Mouse (Mus musculus) ES-Bruce4 (cell line): ENCODE results near the gene S100a1. TPM values are rescaled to one million over a fixed set of nuclear protein-coding genes. Genes with fewer than 3 reads are reported as not detected.

Experiments used
- H3K27ac ChIP-seq: 2 replicates; pipeline ENCODE4 v1.5.1; 2012; ENCODE audit warnings: low read length, inconsistent platforms; ENCODE audit not compliant: insufficient read depth
- H3K27me3 ChIP-seq: 2 replicates; pipeline ENCODE4 v1.6.1; 2012; ENCODE audit warnings: mild to moderate bottlenecking, low read length, inconsistent platforms; ENCODE audit not compliant: control insufficient read depth, poor library complexity, insufficient read depth, severe bottlenecking
- H3K36me3 ChIP-seq: 2 replicates; pipeline ENCODE4 v1.6.1; 2012; ENCODE audit warnings: inconsistent platforms, mild to moderate bottlenecking, low read length, moderate library complexity; ENCODE audit not compliant: control insufficient read depth, poor library complexity, insufficient read depth, severe bottlenecking
- H3K4me1 ChIP-seq: one replicate; pipeline ENCODE4 v1.8.1; 2011; ENCODE audit warnings: low read length; ENCODE audit not compliant: control insufficient read depth, insufficient read depth
- H3K4me3 ChIP-seq: 2 replicates; pipeline ENCODE4 v1.5.1; 2011; ENCODE audit warnings: low read depth, mild to moderate bottlenecking, low read length
- H3K9ac ChIP-seq: 2 replicates; pipeline ENCODE4 v1.6.1; 2012; ENCODE audit warnings: low read depth, mild to moderate bottlenecking, inconsistent platforms; ENCODE audit not compliant: poor library complexity, severe bottlenecking
- H3K9me3 ChIP-seq: replicated peaks from 2 replicates; pipeline ENCODE4 v1.6.1; 2012; ENCODE audit warnings: mild to moderate bottlenecking, low read length, inconsistent platforms; ENCODE audit not compliant: control insufficient read depth, poor library complexity, insufficient read depth, severe bottlenecking
- CTCF ChIP-seq: IDR thresholded peaks from one replicate; pipeline ENCODE4 v1.8.1; 2011; ENCODE audit warnings: low read depth, low read length
- EP300 ChIP-seq: IDR thresholded peaks from 2 replicates; pipeline ENCODE4 v1.6.1; 2011; ENCODE audit warnings: low read depth, low read length; ENCODE audit not compliant: insufficient read depth
- POLR2A ChIP-seq: IDR thresholded peaks from one replicate; pipeline ENCODE4 v1.8.1; 2011; ENCODE audit warnings: low read length; ENCODE audit not compliant: insufficient read depth
- polyA plus RNA-seq: library from polyadenylated mRNA; stranded (reverse); fragments of >200 nt; gene quantifications from 2 replicates; pipeline ENCODE4 v1.2.4, GENCODE M21; 2011; ENCODE audit warnings: low read depth; ENCODE audit not compliant: missing spikeins, insufficient read depth, insufficient read length

The S100a1 gene
- polyA plus RNA-seq, 1 experiment = 50.4 TPM

DNA sequence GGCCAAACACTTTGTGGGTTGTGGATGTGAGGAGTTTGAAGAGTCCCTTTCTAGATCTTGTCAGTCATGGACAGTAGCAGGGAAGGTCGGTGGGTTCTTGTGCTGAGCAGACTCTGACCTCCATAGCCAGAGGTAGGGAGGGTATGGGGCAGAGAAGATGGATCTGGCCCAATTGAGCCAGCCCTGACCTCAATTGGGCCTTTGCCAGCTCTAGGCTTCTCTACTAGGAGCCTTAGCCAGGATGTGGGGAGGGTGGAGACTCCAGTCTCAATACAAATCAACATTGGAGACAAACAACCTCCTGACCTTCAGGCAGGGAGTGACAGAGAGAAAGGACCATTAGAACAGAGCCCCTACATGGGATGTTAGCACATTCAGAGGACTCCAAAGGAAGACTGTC is 1.1 kb upstream of the S100a1 start:
- H3K4me3 ChIP-seq = peak overlapping the region; percentile 48
- no peak overlapping the region for H3K9ac ChIP-seq
- no peak overlapping the region for H3K27ac ChIP-seq
- TF ChIP-seq POLR2A (no peak), EP300 (no peak), CTCF (no peak)
- no peaks in the 10 kb centered on the region for H3K9me3 ChIP-seq
- no peaks in the 10 kb centered on the region for H3K36me3 ChIP-seq
- H3K4me1 ChIP-seq = peaks cover 5% of the 10 kb centered on the region
- no peaks in the 10 kb centered on the region for H3K27me3 ChIP-seq

DNA sequence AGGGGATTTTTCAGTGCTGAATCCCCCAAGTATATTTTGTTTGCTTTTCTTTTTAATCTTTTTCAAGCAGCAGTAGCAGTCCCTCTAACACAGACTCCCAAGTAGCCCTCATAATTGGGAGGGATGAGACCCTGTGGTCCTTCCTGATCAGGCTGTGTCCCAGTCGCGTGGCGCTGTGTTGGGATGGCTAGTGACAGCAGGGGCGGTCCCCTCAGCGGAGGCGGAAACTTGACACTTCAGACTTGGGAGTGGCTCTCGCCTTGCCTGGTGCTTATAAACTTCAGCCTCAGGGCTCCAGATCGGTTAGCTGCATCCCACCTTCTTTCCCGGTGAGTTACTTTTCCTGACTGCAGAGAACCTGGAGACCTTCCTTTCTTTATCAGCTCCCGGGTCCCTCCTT is 499 bp upstream of the S100a1 start:
- H3K9me3 ChIP-seq = no peaks in the 10 kb centered on the region
- peak; percentile 56 for TF ChIP-seq EP300
- no peak for TF ChIP-seq POLR2A
- no peaks in the 10 kb centered on the region for H3K36me3 ChIP-seq
- H3K27me3 ChIP-seq = no peaks in the 10 kb centered on the region
- no peak overlapping the region for H3K9ac ChIP-seq
- peaks cover 5% of the 10 kb centered on the region for H3K4me1 ChIP-seq
- peak overlapping the region; percentile 48 for H3K4me3 ChIP-seq
- H3K27ac ChIP-seq = no peak overlapping the region

DNA sequence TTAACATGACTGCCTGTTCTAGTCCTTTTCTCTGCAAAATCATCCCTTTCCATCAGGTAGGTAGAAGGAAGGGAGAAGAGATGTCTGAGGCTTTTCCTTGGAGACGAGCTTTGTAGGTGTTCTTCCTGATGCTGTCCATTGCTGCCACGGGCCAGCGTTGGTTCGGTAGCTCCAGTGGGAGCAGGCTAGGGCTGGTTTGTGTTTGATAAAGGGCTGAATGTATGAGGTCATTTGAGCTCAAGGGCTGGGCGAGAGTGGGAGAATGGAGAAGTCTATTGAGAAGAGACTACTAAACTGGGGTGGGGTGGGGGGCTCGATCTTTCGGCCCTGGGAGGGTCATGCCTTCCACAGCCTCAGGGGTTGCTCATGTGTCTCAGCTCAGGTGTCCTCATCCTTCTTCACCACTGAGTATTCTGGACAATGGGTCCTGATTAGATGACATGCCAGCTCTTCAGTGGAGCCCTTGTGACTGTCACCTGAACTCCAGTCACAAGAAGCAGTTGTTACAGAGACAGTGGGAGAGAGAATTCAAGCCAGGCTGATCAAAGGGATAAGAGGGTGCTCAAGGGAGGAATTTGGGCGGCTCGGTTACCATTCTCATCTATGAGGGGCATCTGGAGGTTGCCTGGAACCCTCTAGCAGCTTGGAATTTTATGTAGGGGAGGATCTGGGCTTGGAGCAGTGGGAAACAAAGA is 1.1 kb downstream of the S100a1 start:
- no peak for TF ChIP-seq POLR2A
- TF ChIP-seq CTCF = no peak
- TF ChIP-seq EP300 = peak; percentile 68; the same call in 1 of the 2 replicates
- peak overlapping the region; percentile 55 for H3K4me3 ChIP-seq
- no peak overlapping the region for H3K27ac ChIP-seq
- peaks cover 5% of the 10 kb centered on the region for H3K4me1 ChIP-seq
- H3K9me3 ChIP-seq = no peaks in the 10 kb centered on the region
- H3K9ac ChIP-seq = 0 out of 2 replicates have a peak overlapping the region, but pooled peaks have one; percentile 9
- H3K36me3 ChIP-seq = peaks cover under 1% of the 10 kb centered on the region; the same call in 1 of the 2 replicates
- H3K27me3 ChIP-seq = no peaks in the 10 kb centered on the region

DNA sequence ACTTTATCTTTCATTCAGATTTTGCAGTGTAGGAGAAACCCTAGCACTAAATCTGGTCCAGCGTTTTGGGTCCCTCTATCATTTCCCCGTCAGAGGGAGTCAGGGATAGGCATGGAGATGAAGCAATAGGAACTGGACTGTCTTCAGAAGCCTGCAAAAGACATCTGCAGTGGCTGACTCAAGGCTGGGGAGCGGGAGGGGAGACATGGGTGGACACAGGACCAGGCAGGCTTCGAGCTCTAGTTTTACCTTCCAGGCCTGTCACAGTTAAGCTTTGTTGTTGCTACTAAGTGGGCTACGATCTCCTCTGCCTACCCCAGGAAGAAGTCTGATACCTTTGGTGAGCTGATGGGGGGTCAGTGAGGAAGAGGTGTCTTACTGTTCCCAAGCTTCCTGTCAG is 1.9 kb downstream of the S100a1 start:
- H3K27ac ChIP-seq = no peak overlapping the region
- H3K9ac ChIP-seq = no peak overlapping the region
- peaks cover 9% of the 10 kb centered on the region for H3K36me3 ChIP-seq
- no peaks in the 10 kb centered on the region for H3K27me3 ChIP-seq
- TF ChIP-seq EP300 (no peak), CTCF (no peak), POLR2A (no peak)
- H3K9me3 ChIP-seq = no peaks in the 10 kb centered on the region
- no peak overlapping the region for H3K4me3 ChIP-seq
- H3K4me1 ChIP-seq = peaks cover 3% of the 10 kb centered on the region

DNA sequence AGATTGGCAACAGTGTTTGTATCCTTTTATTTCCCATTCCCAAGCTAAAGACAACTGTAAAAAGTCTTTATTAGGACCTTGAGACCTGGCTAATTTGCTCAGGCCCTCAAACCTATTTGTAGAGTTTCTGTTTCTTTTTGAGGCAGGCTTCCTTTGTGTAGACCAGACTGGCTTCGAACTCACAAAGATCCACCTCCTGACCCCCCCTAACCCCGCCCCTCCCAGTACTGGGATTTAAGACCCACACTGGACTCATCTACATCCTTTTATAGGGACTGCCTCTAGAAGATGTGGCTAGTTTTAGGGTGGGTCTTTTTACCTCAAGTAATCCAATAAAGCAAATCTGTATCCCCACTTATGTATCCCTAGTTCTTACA is 4.5 kb downstream of the S100a1 start:
- H3K36me3 ChIP-seq = peaks cover 34% of the 10 kb centered on the region
- H3K27me3 ChIP-seq = no peaks in the 10 kb centered on the region
- no peaks in the 10 kb centered on the region for H3K9me3 ChIP-seq
- TF ChIP-seq EP300 = no peak
- TF ChIP-seq POLR2A = no peak
- no peak for TF ChIP-seq CTCF
- H3K4me3 ChIP-seq = no peak overlapping the region
- peak overlapping the region; percentile 61 for H3K9ac ChIP-seq
- peak overlapping the region; percentile 82 for H3K27ac ChIP-seq
- no peaks in the 10 kb centered on the region for H3K4me1 ChIP-seq

DNA sequence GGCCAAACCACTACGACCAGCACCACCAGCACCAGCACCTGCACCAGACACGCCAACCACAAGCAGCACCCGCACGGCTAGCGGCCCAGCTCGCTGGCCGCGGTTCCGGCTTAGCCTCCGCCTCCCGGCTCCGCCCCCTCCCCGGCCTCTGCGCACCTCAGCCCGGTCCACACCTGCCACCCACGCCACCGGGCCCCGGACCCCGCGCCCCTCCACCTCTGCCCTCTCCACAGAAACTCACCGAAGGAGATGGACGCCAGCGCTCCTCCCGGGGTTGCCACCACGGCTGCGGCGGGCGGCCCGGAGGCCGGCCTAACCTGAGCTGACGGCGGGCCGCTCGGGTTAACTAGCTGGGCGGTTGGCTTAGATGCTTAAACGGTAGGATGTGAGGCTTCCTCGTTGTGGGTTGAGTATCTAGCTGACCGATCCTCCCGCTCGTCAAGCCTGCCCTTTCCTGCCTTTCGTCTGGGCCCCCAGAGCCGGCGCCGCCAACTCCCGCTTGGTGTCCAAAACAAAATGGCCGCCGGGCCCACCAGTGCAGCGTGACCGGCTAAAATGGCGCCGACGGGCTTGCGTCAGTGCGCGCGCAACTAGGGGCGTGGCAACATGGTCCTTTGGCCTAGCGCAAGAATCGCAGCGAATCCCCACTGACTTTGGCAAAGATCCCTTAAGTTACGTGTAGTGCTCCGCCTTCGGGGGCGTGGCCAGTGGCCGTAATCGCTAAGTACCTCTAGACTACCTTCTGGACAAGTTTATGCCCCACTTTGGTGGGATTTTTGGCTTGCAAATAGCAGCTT is 5.0 kb downstream of the S100a1 start, which contains the start of gene Chtop:
Chtop (minus strand) TSS at position 549 of the 797 bp plus-strand sequence.
- peak within 1 kb of the TSS; percentile 100 for H3K4me3 ChIP-seq
- no peaks in the 10 kb centered on the region for H3K27me3 ChIP-seq
- H3K9ac ChIP-seq = peak within 1 kb of the TSS; percentile 95
- peaks cover 40% of the 10 kb centered on the region for H3K36me3 ChIP-seq
- TF ChIP-seq POLR2A (peak; percentile 77), CTCF (no peak)
- H3K27ac ChIP-seq = peak within 1 kb of the TSS; percentile 82
- no peaks in the 10 kb centered on the region for H3K9me3 ChIP-seq
- no peaks in the 10 kb centered on the region for H3K4me1 ChIP-seq
